Comparison of ENCODE assay signal across 17 mouse cellular contexts in the genomic region with DNA sequence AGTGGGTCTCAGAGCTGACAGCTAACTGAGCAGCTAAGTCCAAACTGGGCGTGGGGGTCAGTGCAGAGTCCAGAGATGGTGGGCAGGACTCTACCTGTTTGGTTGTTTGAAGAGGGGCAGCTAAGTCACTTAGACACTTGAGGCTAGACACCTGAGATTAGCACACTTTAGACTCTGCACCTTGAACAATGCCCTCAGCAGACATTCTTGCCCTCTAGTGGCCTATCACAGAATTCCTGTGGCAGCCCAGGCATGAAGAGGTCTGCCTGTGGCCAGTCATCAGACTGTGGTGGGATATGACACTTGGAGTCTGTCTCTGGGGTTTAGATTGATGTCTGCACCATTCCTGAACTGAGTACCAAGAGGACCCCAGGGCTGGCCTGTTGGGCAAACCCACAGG. TPM values are rescaled to one million over a fixed set of nuclear protein-coding genes. Genes with fewer than 3 reads are reported as not detected.
DNase-seq lines count a peak whose midpoint lies in the region; ATAC-seq and TF ChIP-seq lines count a peak whose summit lies in the region.
"Had no signal": no experiment of that assay in that cellular context is flagged by ENCODE, and none has a peak within 500 bp of the region (broad histone marks: within the 10 kb centered on the region; RNA-seq: fewer than 3 reads in every experiment).

No protein-coding gene starts in this region.

- WGBS in forebrain, postnatal 0 days: 100% methylated on average over 1 of the region's 1 CpGs
- 100% methylated on average over 1 of the region's 1 CpGs for WGBS in forebrain, embryonic 16.5 days
- 76% methylated on average over 1 of the region's 1 CpGs for WGBS in lung, postnatal 0 days
- 73% methylated on average over 1 of the region's 1 CpGs for WGBS in kidney, adult 2 months
- 81% methylated on average over 1 of the region's 1 CpGs for WGBS in stomach, embryonic 14.5 days
- 83% methylated on average over 1 of the region's 1 CpGs for WGBS in forebrain, embryonic 11.5 days

- no peak for TF ChIP-seq EP300 in lung, postnatal 0 days (IDR thresholded peaks at IDR 0.05)

- no peak overlapping the region for H3K4me2 ChIP-seq in forebrain, postnatal 0 days (ENCODE audit: low read depth)
- H3K4me2 ChIP-seq in forebrain, embryonic 16.5 days (ENCODE audit: low read length): no peak overlapping the region
- H3K4me2 ChIP-seq in lung, postnatal 0 days (replicated peaks; ENCODE audit: low read depth, low read length): no peak overlapping the region
- no peak overlapping the region for H3K4me2 ChIP-seq in stomach, embryonic 14.5 days (replicated peaks; ENCODE audit: low read depth, low read length)
- no peak overlapping the region for H3K4me2 ChIP-seq in forebrain, embryonic 11.5 days (ENCODE audit: low read depth, low read length, severe bottlenecking)
- H3K4me2 ChIP-seq: forebrain, embryonic 15.5 days; limb, embryonic 12.5 days; midbrain, embryonic 15.5 days had no signal

- H3K27ac ChIP-seq in forebrain, postnatal 0 days (ENCODE audit: low read depth, low read length): no peak overlapping the region
- no peak overlapping the region for H3K27ac ChIP-seq in forebrain, embryonic 16.5 days (ENCODE audit: low read length)
- no peak overlapping the region for H3K27ac ChIP-seq in lung, postnatal 0 days (ENCODE audit: low read length)
- H3K27ac ChIP-seq in kidney, adult 2 months (ENCODE audit: insufficient read depth, low read depth, low read length): no peak overlapping the region
- no peak overlapping the region for H3K27ac ChIP-seq in stomach, embryonic 14.5 days (ENCODE audit: low read length)
- no peak overlapping the region for H3K27ac ChIP-seq in forebrain, embryonic 11.5 days (ENCODE audit: low read depth, low read length)
- H3K27ac ChIP-seq: forebrain, embryonic 15.5 days; limb, embryonic 12.5 days; midbrain, embryonic 15.5 days had no signal

- peak; percentile 28; the same call in 1 of the 2 replicates for TF ChIP-seq CTCF in forebrain, postnatal 0 days (IDR thresholded peaks at IDR 0.05; ENCODE audit: low read depth)
- TF ChIP-seq CTCF in lung, postnatal 0 days (IDR thresholded peaks at IDR 0.05): peak; percentile 50
- no peak; the same call in 1 of the 2 replicates for TF ChIP-seq CTCF in kidney, adult 2 months (conservative IDR thresholded peaks at IDR 0.05; ENCODE audit: insufficient read depth, insufficient read length, low read depth, low read length)

- no peaks in the 10 kb centered on the region for H3K9me3 ChIP-seq in forebrain, postnatal 0 days (ENCODE audit: low read length)
- H3K9me3 ChIP-seq in forebrain, embryonic 16.5 days (ENCODE audit: control insufficient read depth, low read length): no peaks in the 10 kb centered on the region
- no peaks in the 10 kb centered on the region for H3K9me3 ChIP-seq in lung, postnatal 0 days (ENCODE audit: low read length)
- no peaks in the 10 kb centered on the region for H3K9me3 ChIP-seq in stomach, embryonic 14.5 days (ENCODE audit: control insufficient read depth, low read depth, low read length)
- H3K9me3 ChIP-seq in forebrain, embryonic 11.5 days (ENCODE audit: control insufficient read depth, low read length): no peaks in the 10 kb centered on the region
- H3K9me3 ChIP-seq: forebrain, embryonic 15.5 days; limb, embryonic 12.5 days; midbrain, embryonic 15.5 days had no signal

- no peak for ATAC-seq in forebrain, postnatal 0 days
- ATAC-seq in forebrain, embryonic 16.5 days: no peak
- no peak for ATAC-seq in lung, postnatal 0 days
- peak; percentile 10; the same call in 1 of the 2 replicates for ATAC-seq in stomach, embryonic 14.5 days (ENCODE audit: insufficient number of reproducible peaks, insufficient read depth, low FRiP score, low read depth)
- no peak for ATAC-seq in forebrain, embryonic 11.5 days (replicated peaks; ENCODE audit: low FRiP score)
- ATAC-seq: forebrain, embryonic 15.5 days; hindbrain, embryonic 16.5 days; midbrain, embryonic 15.5 days had no signal

- no peak for TF ChIP-seq POLR2A in kidney, adult 2 months (IDR thresholded peaks at IDR 0.05; ENCODE audit: low read depth, low read length)

- H3K36me3 ChIP-seq in forebrain, postnatal 0 days (ENCODE audit: insufficient read depth): peaks cover 65% of the 10 kb centered on the region
- peaks cover 8% of the 10 kb centered on the region for H3K36me3 ChIP-seq in forebrain, embryonic 16.5 days (ENCODE audit: control insufficient read depth, insufficient read depth)
- H3K36me3 ChIP-seq in lung, postnatal 0 days (ENCODE audit: insufficient read depth, low read length): peaks cover 31% of the 10 kb centered on the region
- H3K36me3 ChIP-seq in kidney, adult 2 months (ENCODE audit: control insufficient read depth, insufficient read depth, low read length): peaks cover 1% of the 10 kb centered on the region
- peaks cover 59% of the 10 kb centered on the region for H3K36me3 ChIP-seq in stomach, embryonic 14.5 days (ENCODE audit: control insufficient read depth, insufficient read depth, low read length)
- peaks cover 3% of the 10 kb centered on the region for H3K36me3 ChIP-seq in forebrain, embryonic 11.5 days (ENCODE audit: control insufficient read depth, insufficient read depth, low read length)

- H3K4me3 ChIP-seq in forebrain, postnatal 0 days (ENCODE audit: low read depth, low read length): no peak overlapping the region
- H3K4me3 ChIP-seq in forebrain, embryonic 16.5 days (replicated peaks; ENCODE audit: low read length): no peak overlapping the region
- H3K4me3 ChIP-seq in lung, postnatal 0 days (ENCODE audit: low read depth, low read length): no peak overlapping the region
- no peak overlapping the region for H3K4me3 ChIP-seq in kidney, adult 2 months (ENCODE audit: insufficient read depth, low read depth, low read length)
- H3K4me3 ChIP-seq in stomach, embryonic 14.5 days (ENCODE audit: low read depth, low read length): no peak overlapping the region
- H3K4me3 ChIP-seq in forebrain, embryonic 11.5 days (ENCODE audit: low read depth, low read length): no peak overlapping the region
- H3K4me3 ChIP-seq: forebrain, embryonic 15.5 days; limb, embryonic 12.5 days; midbrain, embryonic 15.5 days had no signal

- DNase-seq in forebrain, postnatal 0 days: no peak
- DNase-seq in lung, postnatal 0 days (ENCODE audit: low spot score): no peak
- no peak for DNase-seq in lung, postnatal 36 days
- DNase-seq in kidney, adult 2 months: peak; percentile 76
- no peak for DNase-seq in forebrain, embryonic 11.5 days (ENCODE audit: low spot score)
- no peak for DNase-seq in testis, postnatal 14 days (ENCODE audit: low spot score)
- DNase-seq: adrenal gland, adult 2 months; cerebellum, postnatal 36 days; gastrocnemius, postnatal 36 days; layer of hippocampus, postnatal 36 days; thymus, adult 2 months had no signal

- no peak overlapping the region for H3K9ac ChIP-seq in forebrain, postnatal 0 days
- H3K9ac ChIP-seq in forebrain, embryonic 16.5 days (replicated peaks; ENCODE audit: low read depth, low read length): no peak overlapping the region
- H3K9ac ChIP-seq in lung, postnatal 0 days (replicated peaks; ENCODE audit: low read depth): no peak overlapping the region
- H3K9ac ChIP-seq in stomach, embryonic 14.5 days (replicated peaks; ENCODE audit: low read depth, low read length): no peak overlapping the region
- H3K9ac ChIP-seq in forebrain, embryonic 11.5 days (ENCODE audit: low read length): no peak overlapping the region
- H3K9ac ChIP-seq: forebrain, embryonic 15.5 days; limb, embryonic 12.5 days; midbrain, embryonic 15.5 days had no signal

- H3K4me1 ChIP-seq in forebrain, postnatal 0 days (ENCODE audit: insufficient read depth): no peaks in the 10 kb centered on the region
- H3K4me1 ChIP-seq in forebrain, embryonic 16.5 days (replicated peaks; ENCODE audit: control insufficient read depth, insufficient read depth, low read length): no peaks in the 10 kb centered on the region
- no peaks in the 10 kb centered on the region for H3K4me1 ChIP-seq in lung, postnatal 0 days (ENCODE audit: insufficient read depth, low read depth, low read length)
- no peaks in the 10 kb centered on the region; the same call in 1 of the 2 replicates for H3K4me1 ChIP-seq in kidney, adult 2 months (ENCODE audit: control insufficient read depth, insufficient read depth, low read length)
- H3K4me1 ChIP-seq in stomach, embryonic 14.5 days (ENCODE audit: control insufficient read depth, insufficient read depth, low read length): no peaks in the 10 kb centered on the region
- no peaks in the 10 kb centered on the region for H3K4me1 ChIP-seq in forebrain, embryonic 11.5 days (replicated peaks; ENCODE audit: control insufficient read depth, insufficient read depth, low read length)
- H3K4me1 ChIP-seq: forebrain, embryonic 15.5 days; limb, embryonic 12.5 days; midbrain, embryonic 15.5 days had no signal

- H3K27me3 ChIP-seq in forebrain, postnatal 0 days (ENCODE audit: insufficient read depth, low read length): no peaks in the 10 kb centered on the region
- H3K27me3 ChIP-seq in forebrain, embryonic 16.5 days (replicated peaks; ENCODE audit: control insufficient read depth, insufficient read depth, low read length): no peaks in the 10 kb centered on the region
- no peaks in the 10 kb centered on the region for H3K27me3 ChIP-seq in lung, postnatal 0 days (replicated peaks; ENCODE audit: insufficient read depth, low read length)
- no peaks in the 10 kb centered on the region for H3K27me3 ChIP-seq in kidney, adult 2 months (replicated peaks; ENCODE audit: control insufficient read depth, insufficient read depth, low read length)
- H3K27me3 ChIP-seq in stomach, embryonic 14.5 days (ENCODE audit: control insufficient read depth, insufficient read depth, low read length): no peaks in the 10 kb centered on the region
- H3K27me3 ChIP-seq in forebrain, embryonic 11.5 days (ENCODE audit: control insufficient read depth, insufficient read depth, low read length): no peaks in the 10 kb centered on the region
- H3K27me3 ChIP-seq: forebrain, embryonic 15.5 days; limb, embryonic 12.5 days; midbrain, embryonic 15.5 days had no signal

RNA-seq across cellular contexts. Expression of a gene that starts 7.7 kb away (rescaled TPM):
- 26.0 and 32.3 TPM in 2 replicates for total RNA-seq in forebrain, postnatal 0 days (2014; rRNA removed)
- polyA plus RNA-seq in forebrain, postnatal 0 days (2015; fragmentation: Nextera tagmentation; extraction: Ambion mirVana): 27.6 and 29.6 TPM in 2 replicates
- 32.7 and 33.3 TPM in 2 replicates for polyA plus RNA-seq in forebrain, embryonic 16.5 days (2015; fragmentation: Nextera tagmentation; extraction: Ambion mirVana)
- polyA plus RNA-seq in lung, postnatal 0 days (2015; fragmentation: Nextera tagmentation; extraction: Ambion mirVana): 14.0 and 15.8 TPM in 2 replicates
- polyA plus RNA-seq in kidney, adult 2 months (2012; rRNA removed): 18.6 and 20.0 TPM in 2 replicates
- polyA plus RNA-seq in stomach, embryonic 14.5 days (2014; fragmentation: Nextera tagmentation; extraction: Ambion mirVana): 37.2 and 38.2 TPM in 2 replicates
- 37.8 and 39.4 TPM in 2 replicates for polyA plus RNA-seq in forebrain, embryonic 11.5 days (2014; fragmentation: Nextera tagmentation; extraction: Ambion mirVana)
